Mouse (Mus musculus): Measurements from ENCODE around the gene Prkag2. TPM values are rescaled to one million over a fixed set of nuclear protein-coding genes. Genes with fewer than 3 reads are reported as not detected.
A peak's percentile ranks its signal among the peaks of the same experiment; 100 is the strongest.

Gene Prkag2
- polyA plus RNA-seq, 1 experiment, result 27.7 TPM

GRCm38 (mm10) chr5:25035391-25035790 is 65.1 kb downstream of the Prkag2 start:
- H3K4me1 ChIP-seq (ENCODE audit: control insufficient read depth, insufficient read depth, low read length), result peaks cover 12% of the 10 kb centered on the region
- TF ChIP-seq CTCF (IDR thresholded peaks at IDR 0.05; ENCODE audit: low read depth, low read length), result no peak
- no peak for TF ChIP-seq POLR2A (IDR thresholded peaks at IDR 0.05; ENCODE audit: borderline replicate concordance, low read depth, low read length)
- H3K27ac ChIP-seq (ENCODE audit: insufficient read depth, low read depth, low read length), result no peak overlapping the region
- H3K4me3 ChIP-seq (ENCODE audit: insufficient read depth, low read length), result no peak overlapping the region

GRCm38 (mm10) chr5:25031456-25031856 is 69.0 kb downstream of the Prkag2 start:
- H3K4me3 ChIP-seq (ENCODE audit: insufficient read depth, low read length), result no peak overlapping the region

GRCm38 (mm10) chr5:25031037-25031436 is 69.4 kb downstream of the Prkag2 start:
- Histone ChIP-seq H3K4me3 (ENCODE audit: insufficient read depth, low read length) (no peak overlapping the region), H3K4me1 (ENCODE audit: control insufficient read depth, insufficient read depth, low read length) (peaks cover 18% of the 10 kb centered on the region), H3K27ac (ENCODE audit: insufficient read depth, low read depth, low read length) (no peak overlapping the region)
- TF ChIP-seq POLR2A (IDR thresholded peaks at IDR 0.05; ENCODE audit: borderline replicate concordance, low read depth, low read length) (no peak), CTCF (IDR thresholded peaks at IDR 0.05; ENCODE audit: low read depth, low read length) (no peak)

More at GRCm38 (mm10) chr5:25031456-25031856, 69.0 kb downstream of the Prkag2 start:
- H3K27ac ChIP-seq (ENCODE audit: insufficient read depth, low read depth, low read length), result no peak overlapping the region
- H3K4me1 ChIP-seq (ENCODE audit: control insufficient read depth, insufficient read depth, low read length), result peaks cover 14% of the 10 kb centered on the region
- no peak for TF ChIP-seq CTCF (IDR thresholded peaks at IDR 0.05; ENCODE audit: low read depth, low read length)

GRCm38 (mm10) chr5:25030276-25030681 is 70.2 kb downstream of the Prkag2 start:
- Histone ChIP-seq H3K4me1 (ENCODE audit: control insufficient read depth, insufficient read depth, low read length) (peaks cover 24% of the 10 kb centered on the region), H3K4me3 (ENCODE audit: insufficient read depth, low read length) (no peak overlapping the region), H3K27ac (ENCODE audit: insufficient read depth, low read depth, low read length) (no peak overlapping the region)
- TF ChIP-seq CTCF (IDR thresholded peaks at IDR 0.05; ENCODE audit: low read depth, low read length) (no peak), POLR2A (IDR thresholded peaks at IDR 0.05; ENCODE audit: borderline replicate concordance, low read depth, low read length) (no peak)

- Histone ChIP-seq H3K4me1 (ENCODE audit: control insufficient read depth, insufficient read depth, low read length) (peaks cover 27% of the 10 kb centered on the region), H3K4me3 (ENCODE audit: insufficient read depth, low read length) (no peak overlapping the region)
- no peak for TF ChIP-seq CTCF (IDR thresholded peaks at IDR 0.05; ENCODE audit: low read depth, low read length)
Observed at GRCm38 (mm10) chr5:25027673-25028072, 72.8 kb downstream of the Prkag2 start.

GRCm38 (mm10) chr5:25025309-25026019 is 75.0 kb downstream of the Prkag2 start:
- Histone ChIP-seq H3K4me3 (ENCODE audit: insufficient read depth, low read length) (no peak overlapping the region), H3K27ac (ENCODE audit: insufficient read depth, low read depth, low read length) (no peak overlapping the region), H3K4me1 (ENCODE audit: control insufficient read depth, insufficient read depth, low read length) (peaks cover 16% of the 10 kb centered on the region)
- TF ChIP-seq POLR2A (IDR thresholded peaks at IDR 0.05; ENCODE audit: borderline replicate concordance, low read depth, low read length) (no peak), CTCF (IDR thresholded peaks at IDR 0.05; ENCODE audit: low read depth, low read length) (no peak)

More at GRCm38 (mm10) chr5:25027673-25028072, 72.8 kb downstream of the Prkag2 start:
- no peak overlapping the region for H3K27ac ChIP-seq (ENCODE audit: insufficient read depth, low read depth, low read length)

GRCm38 (mm10) chr5:25022904-25023303 is 77.5 kb downstream of the Prkag2 start:
- Histone ChIP-seq H3K4me1 (ENCODE audit: control insufficient read depth, insufficient read depth, low read length) (peaks cover 19% of the 10 kb centered on the region), H3K4me3 (ENCODE audit: insufficient read depth, low read length) (no peak overlapping the region), H3K27ac (ENCODE audit: insufficient read depth, low read depth, low read length) (no peak overlapping the region)
- TF ChIP-seq CTCF (IDR thresholded peaks at IDR 0.05; ENCODE audit: low read depth, low read length) (peak; percentile 97), POLR2A (IDR thresholded peaks at IDR 0.05; ENCODE audit: borderline replicate concordance, low read depth, low read length) (no peak)

GRCm38 (mm10) chr5:25019221-25019620 is 81.2 kb downstream of the Prkag2 start:
- Histone ChIP-seq H3K27ac (ENCODE audit: insufficient read depth, low read depth, low read length) (no peak overlapping the region), H3K4me1 (ENCODE audit: control insufficient read depth, insufficient read depth, low read length) (peaks cover 4% of the 10 kb centered on the region; the same call in 1 of the 2 replicates), H3K4me3 (ENCODE audit: insufficient read depth, low read length) (no peak overlapping the region)
- no peak for TF ChIP-seq POLR2A (IDR thresholded peaks at IDR 0.05; ENCODE audit: borderline replicate concordance, low read depth, low read length)
- no peak for TF ChIP-seq CTCF (IDR thresholded peaks at IDR 0.05; ENCODE audit: low read depth, low read length)

- no peak for TF ChIP-seq CTCF (IDR thresholded peaks at IDR 0.05; ENCODE audit: low read depth, low read length)
- TF ChIP-seq POLR2A (IDR thresholded peaks at IDR 0.05; ENCODE audit: borderline replicate concordance, low read depth, low read length), result no peak
- Histone ChIP-seq H3K4me1 (ENCODE audit: control insufficient read depth, insufficient read depth, low read length) (peaks cover 6% of the 10 kb centered on the region), H3K4me3 (ENCODE audit: insufficient read depth, low read length) (no peak overlapping the region), H3K27ac (ENCODE audit: insufficient read depth, low read depth, low read length) (no peak overlapping the region)
Observed at GRCm38 (mm10) chr5:25012134-25012533, 88.3 kb downstream of the Prkag2 start.

- peaks cover 8% of the 10 kb centered on the region for H3K4me1 ChIP-seq (ENCODE audit: control insufficient read depth, insufficient read depth, low read length)
- H3K4me3 ChIP-seq (ENCODE audit: insufficient read depth, low read length), result no peak overlapping the region
- TF ChIP-seq CTCF (IDR thresholded peaks at IDR 0.05; ENCODE audit: low read depth, low read length) (peak; percentile 82), POLR2A (IDR thresholded peaks at IDR 0.05; ENCODE audit: borderline replicate concordance, low read depth, low read length) (no peak)
- H3K27ac ChIP-seq (ENCODE audit: insufficient read depth, low read depth, low read length), result no peak overlapping the region
Observed at GRCm38 (mm10) chr5:25011019-25011485, 89.4 kb downstream of the Prkag2 start.
